Mouse (Mus musculus): ENCODE data around the gene Lrguk. TPM values are rescaled to one million over a fixed set of nuclear protein-coding genes. Genes with fewer than 3 reads are reported as not detected.

The Lrguk gene
- polyA plus RNA-seq, 1 experiment from 2014 or later = 3.5 TPM

- no peak for TF ChIP-seq CTCF (IDR thresholded peaks at IDR 0.05; ENCODE audit: low read depth)
- H3K36me3 ChIP-seq (ENCODE audit: insufficient read depth) = peaks cover 14% of the 10 kb centered on the region; the same call in 1 of the 2 replicates
- no peak overlapping the region for H3K27ac ChIP-seq (ENCODE audit: low read depth)
- H3K9ac ChIP-seq = no peak overlapping the region
- no peaks in the 10 kb centered on the region for H3K9me3 ChIP-seq (ENCODE audit: low read depth, low read length)
- 42% methylated on average over 8 of the region's 8 CpGs for WGBS
- peaks cover 3% of the 10 kb centered on the region; the same call in 1 of the 2 replicates for H3K4me1 ChIP-seq (ENCODE audit: insufficient read depth)
- DNase-seq (no peak), ATAC-seq (ENCODE audit: insufficient read depth) (no peak)
- no peaks in the 10 kb centered on the region for H3K27me3 ChIP-seq (ENCODE audit: insufficient read depth, low read length)
- peak overlapping the region; percentile 8; the same call in 1 of the 2 replicates for H3K4me2 ChIP-seq
- H3K4me3 ChIP-seq (ENCODE audit: low read depth, low read length) = no peak overlapping the region
These were observed 145.5 kb downstream of the Lrguk start for GRCm38 (mm10) chr6:34174715-34175114.

- peak; percentile 85 for ATAC-seq (ENCODE audit: insufficient read depth)
- TF ChIP-seq CTCF (IDR thresholded peaks at IDR 0.05; ENCODE audit: low read depth) = no peak
- 2% methylated on average over 29 of the region's 29 CpGs for WGBS
These were observed 147.0 kb downstream of the Lrguk start for GRCm38 (mm10) chr6:34176111-34176863.

GRCm38 (mm10) chr6:34176864-34177247 lies 147.6 kb downstream of the Lrguk start, which contains the start of gene Slc35b4:
Gene Slc35b4 (minus strand): TSS chr6:34177111.
- H3K4me2 ChIP-seq = peak within 1 kb of the TSS; percentile 66
- peak; percentile 18 for TF ChIP-seq CTCF (IDR thresholded peaks at IDR 0.05; ENCODE audit: low read depth)
- H3K4me3 ChIP-seq (ENCODE audit: low read depth, low read length) = peak within 1 kb of the TSS; percentile 83
- peak within 1 kb of the TSS; percentile 88 for H3K9ac ChIP-seq
- H3K27me3 ChIP-seq (ENCODE audit: insufficient read depth, low read length) = no peaks in the 10 kb centered on the region
- WGBS = under 1% methylated on average over 29 of the region's 29 CpGs
- peaks cover 6% of the 10 kb centered on the region; the same call in 1 of the 2 replicates for H3K36me3 ChIP-seq (ENCODE audit: insufficient read depth)
- H3K27ac ChIP-seq (ENCODE audit: low read depth) = peak within 1 kb of the TSS; percentile 83
- H3K4me1 ChIP-seq (ENCODE audit: insufficient read depth) = peaks cover 3% of the 10 kb centered on the region; the same call in 1 of the 2 replicates
- DNase-seq (peak; percentile 99), ATAC-seq (ENCODE audit: insufficient read depth) (peak; percentile 100)
- no peaks in the 10 kb centered on the region for H3K9me3 ChIP-seq (ENCODE audit: low read depth, low read length)

More at GRCm38 (mm10) chr6:34176111-34176863, 147.0 kb downstream of the Lrguk start:
- H3K4me3 ChIP-seq (ENCODE audit: low read depth, low read length) = peak overlapping the region; percentile 83
- H3K4me1 ChIP-seq (ENCODE audit: insufficient read depth) = peaks cover 3% of the 10 kb centered on the region; the same call in 1 of the 2 replicates
- H3K36me3 ChIP-seq (ENCODE audit: insufficient read depth) = peaks cover 6% of the 10 kb centered on the region; the same call in 1 of the 2 replicates
- H3K9ac ChIP-seq = peak overlapping the region; percentile 88
- H3K27ac ChIP-seq (ENCODE audit: low read depth) = peak overlapping the region; percentile 83
- DNase-seq = no peak
- peak overlapping the region; percentile 66 for H3K4me2 ChIP-seq
- no peaks in the 10 kb centered on the region for H3K27me3 ChIP-seq (ENCODE audit: insufficient read depth, low read length)
- H3K9me3 ChIP-seq (ENCODE audit: low read depth, low read length) = no peaks in the 10 kb centered on the region

GRCm38 (mm10) chr6:34179007-34179406 lies 149.8 kb downstream of the Lrguk start:
- Histone ChIP-seq H3K9me3 (ENCODE audit: low read depth, low read length) (no peaks in the 10 kb centered on the region), H3K4me3 (ENCODE audit: low read depth, low read length) (no peak overlapping the region), H3K4me2 (no peak overlapping the region), H3K9ac (no peak overlapping the region), H3K27me3 (ENCODE audit: insufficient read depth, low read length) (no peaks in the 10 kb centered on the region), H3K36me3 (ENCODE audit: insufficient read depth) (no peaks in the 10 kb centered on the region), H3K27ac (ENCODE audit: low read depth) (no peak overlapping the region), H3K4me1 (ENCODE audit: insufficient read depth) (peaks cover 3% of the 10 kb centered on the region; the same call in 1 of the 2 replicates)
- no peak for DNase-seq
- ATAC-seq (ENCODE audit: insufficient read depth) = no peak
- WGBS = 77% methylated on average over 3 of the region's 3 CpGs
- no peak for TF ChIP-seq CTCF (IDR thresholded peaks at IDR 0.05; ENCODE audit: low read depth)

GRCm38 (mm10) chr6:34179911-34180310 lies 150.7 kb downstream of the Lrguk start:
- no peak for DNase-seq
- Histone ChIP-seq H3K27ac (ENCODE audit: low read depth) (no peak overlapping the region), H3K4me1 (ENCODE audit: insufficient read depth) (no peaks in the 10 kb centered on the region), H3K4me2 (no peak overlapping the region), H3K9me3 (ENCODE audit: low read depth, low read length) (no peaks in the 10 kb centered on the region), H3K4me3 (ENCODE audit: low read depth, low read length) (no peak overlapping the region), H3K9ac (no peak overlapping the region), H3K27me3 (ENCODE audit: insufficient read depth, low read length) (no peaks in the 10 kb centered on the region), H3K36me3 (ENCODE audit: insufficient read depth) (no peaks in the 10 kb centered on the region)
- ATAC-seq (ENCODE audit: insufficient read depth) = no peak
- no peak for TF ChIP-seq CTCF (IDR thresholded peaks at IDR 0.05; ENCODE audit: low read depth)
- WGBS = 87% methylated on average over 4 of the region's 4 CpGs

GRCm38 (mm10) chr6:34181961-34182360 lies 152.7 kb downstream of the Lrguk start:
- 48% methylated on average over 3 of the region's 3 CpGs for WGBS
- no peak overlapping the region for H3K27ac ChIP-seq (ENCODE audit: low read depth)
- H3K36me3 ChIP-seq (ENCODE audit: insufficient read depth) = no peaks in the 10 kb centered on the region
- ATAC-seq (ENCODE audit: insufficient read depth) (no peak), DNase-seq (no peak)
- no peak overlapping the region for H3K4me3 ChIP-seq (ENCODE audit: low read depth, low read length)
- H3K4me2 ChIP-seq = no peak overlapping the region
- no peak for TF ChIP-seq CTCF (IDR thresholded peaks at IDR 0.05; ENCODE audit: low read depth)
- no peak overlapping the region for H3K9ac ChIP-seq
- no peaks in the 10 kb centered on the region for H3K9me3 ChIP-seq (ENCODE audit: low read depth, low read length)
- H3K4me1 ChIP-seq (ENCODE audit: insufficient read depth) = no peaks in the 10 kb centered on the region
- H3K27me3 ChIP-seq (ENCODE audit: insufficient read depth, low read length) = no peaks in the 10 kb centered on the region

- H3K27ac ChIP-seq (ENCODE audit: low read depth) = no peak overlapping the region
- no peak for TF ChIP-seq CTCF (IDR thresholded peaks at IDR 0.05; ENCODE audit: low read depth)
- H3K4me3 ChIP-seq (ENCODE audit: low read depth, low read length) = no peak overlapping the region
- H3K27me3 ChIP-seq (ENCODE audit: insufficient read depth, low read length) = no peaks in the 10 kb centered on the region
- DNase-seq (no peak), ATAC-seq (ENCODE audit: insufficient read depth) (no peak)
- no peak overlapping the region for H3K9ac ChIP-seq
- H3K36me3 ChIP-seq (ENCODE audit: insufficient read depth) = no peaks in the 10 kb centered on the region
- no peaks in the 10 kb centered on the region for H3K9me3 ChIP-seq (ENCODE audit: low read depth, low read length)
- 74% methylated on average over 3 of the region's 3 CpGs for WGBS
- H3K4me1 ChIP-seq (ENCODE audit: insufficient read depth) = no peaks in the 10 kb centered on the region
- no peak overlapping the region for H3K4me2 ChIP-seq
These were observed 154.1 kb downstream of the Lrguk start for GRCm38 (mm10) chr6:34183326-34183725.

Other genes with a start within 250 kb of the Lrguk start
- 71.2 and 74.2 TPM in 2 replicates for gene Slc35b4, start 147.7 kb downstream of the Lrguk start, polyA plus RNA-seq (2014; fragmentation: Nextera tagmentation; extraction: Ambion mirVana)